Mouse (Mus musculus) heart, embryonic 16.5 days (tissue): Measurements from ENCODE around the gene G0s2. TPM values are rescaled to one million over a fixed set of nuclear protein-coding genes. Genes with fewer than 3 reads are reported as not detected.

Experiments
- polyA plus RNA-seq: library from polyadenylated mRNA; unstranded; fragments of >200 nt; fragmentation: Nextera tagmentation; extraction: Ambion mirVana; gene quantifications from 2 replicates; pipeline ENCODE4 v1.2.1, GENCODE M21; 2015

The G0s2 gene
- polyA plus RNA-seq, 1 experiment from 2014 or later = 118 TPM

Other genes with a start within 250 kb of the G0s2 start
- 0.24 and 0.34 TPM in 2 replicates for gene Syt14, start 237.4 kb downstream of the G0s2 start, polyA plus RNA-seq
- 5.6 and 7.3 TPM in 2 replicates for gene Diexf, start 142.9 kb downstream of the G0s2 start, polyA plus RNA-seq
- gene Irf6, start 120.1 kb downstream of the G0s2 start, polyA plus RNA-seq = 5.3 and 5.6 TPM in 2 replicates
- 11.5 and 11.7 TPM in 2 replicates for gene A130010J15Rik, start 105.2 kb downstream of the G0s2 start, polyA plus RNA-seq
- gene Traf3ip3, start 71.5 kb downstream of the G0s2 start, polyA plus RNA-seq = 5.9 and 13.3 TPM in 2 replicates
- gene Lamb3, start 65.5 kb downstream of the G0s2 start, polyA plus RNA-seq = 9.6 and 11.6 TPM in 2 replicates
- gene Hsd11b1, start 9.1 kb downstream of the G0s2 start, polyA plus RNA-seq = 3.7 and 9.5 TPM in 2 replicates
- gene Camk1g, start 97.1 kb upstream of the G0s2 start, polyA plus RNA-seq = 13.6 and 16.6 TPM in 2 replicates